Mouse (Mus musculus): ENCODE measurements at regions not wholly inside any gene's neighbourhood (a gene's known extent, or its start where the extent isn't known, plus 50 kb on each side); places are given as distances from the start of the nearest gene placed in this dataset.
A peak's percentile ranks its signal among the peaks of the same experiment; 100 is the strongest.

- peak; percentile 49 for DNase-seq
Measured at GRCm38 (mm10) chr1:35429471-35429870, 579.7 kb downstream of the Plekhb2 start.

DNA sequence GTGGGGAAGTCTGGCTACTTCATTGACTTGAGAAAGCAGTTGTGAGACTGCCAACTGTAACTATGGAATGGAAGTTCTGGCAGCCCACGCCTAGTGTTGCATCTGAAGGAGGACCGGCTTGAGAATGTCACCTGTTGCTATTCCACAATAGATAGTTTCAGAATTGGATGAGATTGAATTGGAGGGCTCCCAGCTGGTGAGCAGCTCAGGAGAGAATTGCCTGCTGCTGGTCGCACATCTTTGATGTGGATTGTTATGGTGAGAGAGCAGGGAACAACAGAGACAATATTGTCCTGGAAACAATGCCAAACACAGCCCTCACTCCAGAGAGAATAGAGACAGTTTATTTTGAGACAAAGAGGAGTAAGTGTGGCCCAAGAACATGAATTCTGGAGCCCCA is 585.9 kb downstream of the Plekhb2 start:
- peak; percentile 17 for DNase-seq

GRCm38 (mm10) chr1:35447345-35447744 is 597.6 kb downstream of the Plekhb2 start:
- no peak for DNase-seq

DNA sequence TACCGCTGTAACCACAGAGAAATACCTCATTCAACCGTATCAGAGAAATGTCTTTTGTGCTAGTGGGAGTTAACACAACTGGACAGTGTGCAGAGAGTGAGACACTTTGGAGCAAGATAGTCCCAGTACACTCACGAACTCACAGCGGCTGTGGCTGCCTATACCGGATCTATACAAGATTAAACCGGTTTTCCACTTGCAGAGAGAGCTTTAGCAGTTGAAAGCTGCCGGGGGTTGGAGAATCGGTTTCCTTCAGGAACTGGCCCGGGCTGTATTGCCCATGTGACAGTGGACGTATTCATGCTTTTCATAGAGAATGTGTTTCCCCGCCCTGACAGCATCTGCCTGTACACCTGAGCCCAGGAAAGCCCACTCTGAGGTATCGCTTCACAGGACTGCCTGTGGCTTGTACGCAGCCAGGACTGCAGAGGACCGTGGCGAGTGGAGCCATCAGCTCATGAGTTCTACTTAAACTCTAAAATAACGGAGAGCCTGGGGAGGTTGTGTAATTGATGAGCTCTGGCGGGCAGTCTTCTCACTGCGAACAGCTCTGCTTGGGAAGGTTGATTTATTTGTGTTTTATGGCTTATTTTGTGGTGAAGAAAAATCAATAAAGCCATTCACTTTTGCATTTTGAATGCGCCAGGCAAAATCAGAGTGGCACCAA is 602.8 kb downstream of the Plekhb2 start:
- no peak for DNase-seq

DNA sequence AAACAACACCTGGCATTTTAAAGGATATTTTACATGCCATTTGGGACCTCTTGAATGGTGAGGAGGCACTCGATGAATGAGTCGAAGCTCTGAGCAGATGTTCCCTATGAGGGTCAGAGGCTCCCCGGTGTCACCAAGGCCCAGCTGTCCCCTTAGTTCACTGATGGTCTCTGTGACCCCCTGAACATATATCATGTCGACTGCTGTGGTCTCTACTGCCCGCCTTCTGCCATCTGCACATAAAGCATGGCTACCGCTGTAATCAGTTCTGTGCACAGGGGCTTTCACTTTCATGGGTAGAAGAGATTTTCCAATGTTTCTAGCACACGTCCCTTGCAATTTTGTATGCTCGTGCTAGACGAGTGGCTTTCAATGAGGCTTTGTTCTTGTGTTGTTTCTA is 607.8 kb downstream of the Plekhb2 start:
- no peak for DNase-seq

- DNase-seq, result peak; percentile 35
Measured at GRCm38 (mm10) chr1:35465081-35465480, 603.1 kb upstream of the Hs6st1 start.

GRCm38 (mm10) chr1:35469185-35469753 is 598.9 kb upstream of the Hs6st1 start:
- no peak for DNase-seq

GRCm38 (mm10) chr1:35478262-35478661 is 589.9 kb upstream of the Hs6st1 start:
- no peak for DNase-seq

- peak; percentile 5 for DNase-seq
Measured at GRCm38 (mm10) chr1:35495963-35496362, 572.2 kb upstream of the Hs6st1 start.

DNA sequence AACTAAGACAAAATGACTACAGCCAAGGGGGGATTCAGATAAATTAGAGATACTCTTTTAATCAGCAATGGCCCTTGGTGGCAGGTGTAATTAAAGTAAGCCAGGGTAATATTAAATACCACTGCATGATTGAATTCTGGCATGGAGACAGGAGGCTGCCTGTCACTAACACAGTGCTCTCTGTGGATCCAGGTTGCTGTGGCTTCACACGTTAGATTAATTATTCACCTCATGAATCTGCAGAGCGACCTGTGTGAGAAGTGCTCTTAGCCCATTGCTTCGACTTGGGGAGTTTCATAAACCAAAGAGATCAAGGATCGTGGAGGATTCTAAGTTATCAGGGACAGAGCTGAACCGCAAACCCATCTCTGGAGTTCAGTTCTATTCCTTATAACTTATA is 545.2 kb upstream of the Hs6st1 start:
- DNase-seq, result no peak

- DNase-seq, result peak; percentile 44
Measured at GRCm38 (mm10) chr1:35523790-35524362, 544.3 kb upstream of the Hs6st1 start.

GRCm38 (mm10) chr1:35524788-35525187 is 543.4 kb upstream of the Hs6st1 start:
- DNase-seq, result peak; percentile 57

- DNase-seq, result no peak
Measured at GRCm38 (mm10) chr1:35527750-35528476, 540.3 kb upstream of the Hs6st1 start.

DNA sequence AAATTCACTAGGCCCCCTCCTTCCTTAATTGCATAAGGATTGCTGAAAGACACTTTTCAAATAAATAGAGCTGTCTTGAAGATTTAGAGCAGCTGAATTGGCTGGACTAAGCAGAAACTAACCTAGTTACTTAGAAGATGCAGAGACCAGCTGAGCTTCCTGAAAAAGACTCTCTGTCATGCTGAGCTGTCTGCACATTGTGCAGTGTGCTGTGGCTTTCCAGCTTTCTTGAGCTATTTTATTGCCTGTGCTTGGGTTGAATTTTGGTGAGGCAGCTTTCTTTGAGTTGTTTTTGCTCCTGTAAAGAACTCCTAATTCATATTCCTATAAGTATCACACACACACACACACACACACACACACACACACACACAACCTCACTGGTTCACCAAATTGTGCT is 532.7 kb upstream of the Hs6st1 start:
- DNase-seq, result peak; percentile 33

DNA sequence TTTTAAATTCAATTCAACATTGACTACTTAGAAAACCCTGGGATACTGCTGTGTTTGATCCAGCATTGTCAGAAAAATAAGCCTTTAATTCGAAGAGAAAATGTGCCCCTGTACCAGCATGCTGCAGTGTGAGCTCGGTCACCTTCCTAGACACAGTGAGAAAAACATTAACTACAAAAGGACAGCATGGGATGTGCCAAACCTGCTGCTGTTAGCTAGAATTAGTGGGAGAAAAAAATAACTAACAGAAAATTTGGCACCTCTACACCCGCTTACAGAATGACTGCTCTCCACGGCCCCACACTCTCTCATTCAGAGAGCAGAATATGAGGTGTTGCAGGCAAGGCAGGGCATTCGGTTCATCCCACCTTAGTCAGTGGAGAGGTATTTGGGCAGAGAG is 531.9 kb upstream of the Hs6st1 start:
- no peak for DNase-seq

DNA sequence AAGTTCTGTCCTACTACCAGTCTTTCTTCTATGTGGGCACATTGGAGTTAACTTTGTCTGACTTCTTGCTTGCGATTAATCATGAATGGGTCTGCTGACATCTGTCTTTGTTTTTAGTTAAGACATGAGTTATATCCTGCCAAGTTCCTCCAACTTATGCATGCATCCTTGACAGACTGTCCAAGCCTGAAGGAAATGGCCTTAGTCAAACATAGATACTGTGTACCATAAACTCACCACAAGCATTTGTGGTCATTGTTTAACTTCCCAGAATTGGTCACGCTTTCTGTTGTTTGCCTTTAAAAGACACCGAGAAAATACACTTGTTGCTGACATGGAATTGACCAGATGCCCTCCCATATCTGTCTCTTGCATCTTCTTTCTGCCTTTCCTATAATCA is 519.4 kb upstream of the Hs6st1 start:
- DNase-seq, result no peak

DNA sequence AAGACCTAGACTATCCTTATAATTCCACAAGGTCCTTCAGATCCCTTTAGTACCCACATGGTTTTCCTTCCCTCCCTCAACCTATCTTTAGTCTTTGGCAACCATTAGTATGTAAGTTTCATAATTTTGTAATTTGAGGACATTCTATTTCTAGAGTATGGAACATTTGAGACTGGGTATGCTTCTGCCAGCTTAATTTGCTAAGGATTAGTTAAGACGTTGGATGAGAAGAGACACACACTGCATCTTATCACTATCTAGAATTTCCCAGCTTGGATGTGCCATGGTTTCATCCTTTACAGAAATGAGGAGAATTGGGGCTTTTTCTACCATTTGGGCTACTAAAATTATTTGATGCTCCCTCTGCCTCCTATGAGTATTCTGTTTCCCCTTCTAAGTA is 516.7 kb upstream of the Hs6st1 start:
- no peak for DNase-seq

- DNase-seq, result peak; percentile 21
Measured at GRCm38 (mm10) chr1:35562786-35563185, 505.4 kb upstream of the Hs6st1 start.

- DNase-seq, result peak; percentile 40
Measured at GRCm38 (mm10) chr1:35575203-35575602, 493.0 kb upstream of the Hs6st1 start.

DNA sequence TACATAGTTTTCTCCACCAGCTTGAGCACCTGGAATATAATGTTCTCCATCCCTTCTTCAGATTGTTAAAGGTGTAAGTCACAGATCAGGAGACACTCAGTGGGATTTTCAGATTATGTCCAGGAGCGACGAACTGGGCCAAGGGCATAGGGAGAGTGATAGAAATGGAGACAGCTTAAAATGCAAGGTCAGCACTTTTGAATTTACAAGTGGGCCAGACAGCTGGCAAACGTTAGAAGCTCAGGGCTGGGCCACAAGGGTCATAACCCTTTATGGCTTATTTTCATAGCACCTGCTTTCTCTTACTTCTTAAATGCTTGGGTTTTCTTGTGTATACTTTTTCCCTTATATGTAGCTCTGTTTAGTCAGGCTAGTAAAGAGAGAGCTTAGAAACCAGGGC is 488.8 kb upstream of the Hs6st1 start:
- DNase-seq, result no peak

GRCm38 (mm10) chr1:35579992-35580391 is 488.2 kb upstream of the Hs6st1 start:
- DNase-seq, result no peak

DNA sequence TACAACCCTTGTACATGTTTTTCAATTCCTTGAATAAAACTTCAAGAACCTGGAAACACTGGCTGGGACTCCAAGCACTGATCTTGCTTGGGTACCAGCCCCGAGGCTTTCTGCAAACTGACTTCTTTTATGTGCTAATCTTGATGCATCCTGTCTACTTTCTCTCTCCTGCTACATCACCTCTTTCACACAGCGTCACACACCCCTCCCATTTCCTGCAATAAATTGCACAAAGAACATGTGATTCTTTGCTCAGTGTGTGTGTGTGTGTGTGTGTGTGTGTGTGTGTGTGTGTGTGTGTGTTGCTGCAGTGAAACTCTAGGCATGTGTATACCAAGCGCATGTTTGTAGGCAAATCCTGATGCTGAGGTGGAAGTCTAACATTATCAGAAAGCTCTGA is 487.7 kb upstream of the Hs6st1 start:
- DNase-seq, result no peak

DNA sequence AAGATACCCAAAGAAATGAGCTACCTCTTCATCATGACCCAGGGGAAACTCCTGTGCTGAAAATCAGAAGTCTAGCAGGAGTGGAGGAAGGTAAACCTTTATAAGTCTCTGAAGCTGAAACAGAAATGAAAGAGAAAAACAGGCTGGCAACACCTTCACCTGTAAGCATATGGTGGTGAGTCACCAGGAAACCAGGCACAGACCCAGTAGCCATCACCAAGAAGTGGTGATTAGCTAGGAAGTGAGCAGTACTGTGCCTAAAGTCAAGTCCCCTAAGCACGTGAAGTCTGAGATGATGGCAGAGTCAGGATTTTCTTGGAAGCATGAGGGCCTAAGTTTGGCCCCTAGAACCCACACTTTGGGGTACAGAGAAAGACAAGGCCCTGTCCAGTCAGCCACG is 480.3 kb upstream of the Hs6st1 start:
- no peak for DNase-seq

DNA sequence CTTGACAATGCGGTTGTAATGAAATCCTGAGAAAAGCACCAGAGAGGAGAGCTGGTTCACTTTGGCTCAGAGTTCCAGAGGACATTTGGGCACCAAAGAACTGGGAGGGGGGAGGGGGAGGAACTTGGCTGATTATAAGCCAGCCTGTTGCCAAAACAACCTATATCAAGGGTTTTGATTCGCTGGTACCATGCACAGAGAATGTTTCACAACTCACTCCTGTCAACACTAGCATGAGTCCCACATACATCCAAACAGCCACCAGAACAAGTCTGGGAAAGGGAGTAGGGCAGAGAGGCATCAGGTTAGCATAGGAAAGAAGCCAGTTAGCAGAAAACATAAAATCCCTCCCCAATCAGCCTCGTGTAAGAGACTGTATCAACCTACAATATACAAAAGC is 479.3 kb upstream of the Hs6st1 start:
- no peak for DNase-seq

Measured in right cerebral cortex, adult 18-20 months (tissue).